Mouse (Mus musculus) left cerebral cortex, postnatal 25 days (tissue): Measurements from ENCODE around the gene Il1r1. TPM values are rescaled to one million over a fixed set of nuclear protein-coding genes. Genes with fewer than 3 reads are reported as not detected.

Source experiments
- DNase-seq, 2 experiments: peaks; one replicate each; pipeline ENCODE4 v3.0.0; 2022; ENCODE audit warnings: low spot score in 2 of 2, mixed read lengths in 1 of 2
- intact Hi-C: fragments of 180-260 bp; cut with DNase I; formaldehyde crosslinking; loops from one replicate; pipeline ENCODE4 v1.15.1; 2025
- total RNA-seq, 2 experiments: library from RNA; stranded (reverse); gene quantifications; 2 replicates each; pipeline ENCODE4 v1.2.3; 2021

Gene Il1r1
- total RNA-seq, 2 experiments from 2014 or later, result 2.3 to 3.0 TPM

DNA sequence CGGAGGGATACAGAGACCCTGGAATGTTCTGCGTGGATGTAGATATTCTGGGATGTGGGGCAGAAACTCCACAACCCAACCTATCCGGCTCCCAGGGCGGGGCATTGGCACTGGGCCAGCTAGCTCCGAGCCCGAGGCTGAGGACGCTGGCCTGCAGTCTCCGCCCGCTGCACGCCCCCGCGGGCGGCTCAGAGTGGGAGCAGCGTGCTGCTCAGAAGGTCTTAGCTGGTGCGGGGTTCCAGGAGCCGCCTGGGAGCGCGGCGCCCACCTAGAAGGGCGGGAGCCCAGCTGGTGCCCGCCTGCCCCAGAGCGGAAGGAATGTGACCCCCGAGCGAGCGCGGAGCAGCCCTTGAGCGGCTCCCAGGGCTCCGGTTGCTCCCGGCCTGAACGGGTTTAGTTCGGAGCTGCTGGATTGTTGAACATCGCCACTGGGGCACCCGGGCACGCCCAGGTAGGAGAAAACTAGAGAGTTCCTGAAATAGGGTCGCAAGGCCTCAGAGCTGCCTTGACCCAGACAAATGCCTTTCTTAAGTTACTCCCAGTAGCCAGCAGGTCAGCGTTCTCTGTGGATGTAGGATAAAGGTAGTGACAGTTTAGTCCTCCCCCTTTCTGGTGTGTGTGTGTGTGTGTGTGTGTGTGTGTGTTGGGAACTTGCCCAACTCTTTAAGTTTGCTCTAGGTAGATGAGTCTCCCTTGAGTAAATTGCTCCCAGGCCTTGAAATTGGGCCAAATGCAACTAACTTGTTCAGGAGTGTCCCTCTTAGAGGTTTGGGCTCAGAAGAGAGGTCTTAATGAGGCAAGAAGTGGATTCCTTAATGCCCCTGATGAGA is 41.8 kb downstream of the Il1r1 start:
- intact Hi-C loops, result loop anchor here (5.0 kb wide), 1 partner anchor 149 kb away; no protein-coding TSS in a partner anchor
- peak; percentile 59 to 65 for DNase-seq

DNA sequence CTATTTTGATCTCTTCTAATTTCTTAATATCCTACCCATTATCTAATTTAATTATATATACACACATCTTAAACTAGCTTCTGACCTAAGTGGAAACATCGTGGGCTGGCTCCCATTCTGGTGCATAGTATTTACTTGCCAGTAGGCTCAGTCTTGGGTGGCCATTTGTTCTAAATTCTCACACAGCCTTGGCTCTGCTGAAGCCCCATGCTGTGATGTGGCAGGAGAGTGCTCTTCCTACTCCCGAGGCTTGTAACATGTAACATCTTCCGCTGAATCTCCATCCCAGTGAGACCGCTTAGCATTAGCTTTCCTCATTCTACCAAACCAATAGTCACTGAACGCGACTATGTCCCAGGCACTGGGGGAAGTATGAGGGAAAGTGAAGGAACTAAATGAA is 43.0 kb downstream of the Il1r1 start:
- no peak for DNase-seq
- intact Hi-C loops, result loop anchor here (5.0 kb wide), 1 partner anchor 151 kb away; no protein-coding TSS in a partner anchor

DNA sequence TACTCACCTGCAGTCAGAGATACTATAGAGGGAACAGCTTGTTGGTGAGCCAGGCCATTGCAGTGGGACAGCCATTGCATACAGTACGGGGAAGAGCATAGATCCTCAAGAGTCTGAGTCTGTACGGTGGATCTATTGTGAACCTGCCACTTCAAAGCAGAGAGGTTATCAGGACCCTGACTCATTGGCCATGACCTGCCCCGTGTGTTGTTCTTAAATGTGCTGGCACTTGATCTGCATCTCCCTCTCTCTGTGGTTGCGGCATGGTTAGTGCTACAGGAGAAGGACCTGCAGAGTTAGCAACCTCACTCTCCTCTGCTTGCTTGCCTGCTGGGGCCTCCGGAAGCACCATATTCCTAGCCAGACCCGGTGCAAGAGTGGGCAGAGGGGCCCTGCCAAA is 43.7 kb downstream of the Il1r1 start:
- intact Hi-C loops, result loop anchor here (5.0 kb wide), 1 partner anchor 151 kb away; no protein-coding TSS in a partner anchor

DNA sequence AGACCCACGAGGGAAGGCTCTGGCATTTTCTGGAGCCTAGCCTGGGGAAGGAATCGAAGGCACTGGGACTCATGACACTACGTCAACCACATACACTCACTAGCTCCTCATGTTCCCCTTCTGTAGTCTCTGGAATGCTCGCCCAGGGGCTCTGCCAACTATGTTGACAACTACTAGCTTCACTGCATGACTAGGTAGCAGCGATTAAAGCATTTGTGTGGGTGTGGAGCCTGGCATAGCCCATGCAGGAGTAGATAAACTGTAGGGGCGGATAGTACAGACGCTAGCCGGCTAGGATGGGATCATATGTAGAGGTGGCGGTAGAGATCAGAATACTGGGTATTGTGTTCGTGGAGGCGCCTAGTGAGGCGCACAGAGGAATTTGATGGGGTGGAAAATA is 45.5 kb downstream of the Il1r1 start:
- intact Hi-C loops, result no loop called here
- DNase-seq, result peak in 1 of 2 experiments; percentile 26

More for the DNA sequence above, 43.7 kb downstream of the Il1r1 start:
- no peak for DNase-seq

- intact Hi-C loops, result no loop called here
These were observed 46.2 kb downstream of the Il1r1 start for GRCm38 (mm10) chr1:40271052-40271451.

GRCm38 (mm10) chr1:40271486-40272055 is 46.7 kb downstream of the Il1r1 start:
- intact Hi-C loops, result no loop called here
- DNase-seq, result no peak

More at GRCm38 (mm10) chr1:40271052-40271451, 46.2 kb downstream of the Il1r1 start:
- DNase-seq, result no peak

GRCm38 (mm10) chr1:40272204-40272603 is 47.3 kb downstream of the Il1r1 start:
- intact Hi-C loops, result no loop called here
- no peak for DNase-seq

DNA sequence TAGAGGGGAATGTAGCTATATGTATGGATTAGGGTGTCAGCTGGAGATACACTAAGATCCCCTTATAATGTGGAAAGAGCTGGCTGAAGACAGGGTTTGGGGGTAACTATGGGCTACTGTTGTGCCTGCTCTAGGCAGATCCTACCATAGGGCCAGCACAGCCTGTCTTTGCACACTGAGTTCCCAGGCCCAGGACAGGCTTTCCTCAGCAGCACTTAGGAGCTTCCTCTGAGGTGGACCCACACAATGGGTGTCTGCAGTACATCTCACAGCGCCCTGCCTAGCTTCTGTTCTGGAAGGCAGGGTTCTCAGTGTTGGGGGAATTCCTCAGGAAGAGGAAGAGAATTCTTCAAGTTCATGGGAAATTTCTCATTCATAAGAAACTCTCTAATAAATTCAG is 48.6 kb downstream of the Il1r1 start:
- no peak for DNase-seq
- intact Hi-C loops, result no loop called here

GRCm38 (mm10) chr1:40275285-40276013 is 50.6 kb downstream of the Il1r1 start:
- intact Hi-C loops, result no loop called here
- no peak for DNase-seq

GRCm38 (mm10) chr1:40277944-40278343 is 53.1 kb downstream of the Il1r1 start:
- DNase-seq, result no peak
- intact Hi-C loops, result no loop called here

GRCm38 (mm10) chr1:40278720-40279119 is 53.8 kb downstream of the Il1r1 start:
- no peak for DNase-seq
- intact Hi-C loops, result no loop called here

- DNase-seq, result no peak
- intact Hi-C loops, result no loop called here
These were observed 54.4 kb downstream of the Il1r1 start for GRCm38 (mm10) chr1:40279182-40279743.

GRCm38 (mm10) chr1:40281950-40282349 is 57.1 kb downstream of the Il1r1 start:
- intact Hi-C loops, result no loop called here
- DNase-seq, result no peak

GRCm38 (mm10) chr1:40282394-40282793 is 57.5 kb downstream of the Il1r1 start:
- no peak for DNase-seq
- intact Hi-C loops, result no loop called here

DNA sequence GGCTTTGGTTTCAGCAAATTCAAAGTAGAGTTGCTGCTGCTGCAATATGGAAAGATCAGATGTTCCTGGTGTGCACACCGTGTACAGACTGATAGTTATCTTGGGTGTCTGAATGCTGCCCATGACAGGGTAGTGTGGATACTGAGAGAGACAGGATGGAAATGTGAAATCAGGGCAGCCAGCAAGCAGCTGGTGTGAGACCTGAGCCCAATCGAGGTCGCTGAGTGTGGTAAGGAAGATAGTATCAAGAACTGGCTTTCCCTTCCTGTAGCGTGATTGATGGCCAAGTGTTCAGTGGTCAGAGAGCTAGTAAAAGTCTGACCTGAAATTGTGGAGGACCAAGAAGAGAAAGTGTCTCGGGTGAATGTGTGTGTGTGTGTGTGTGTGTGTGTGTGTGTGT is 59.1 kb downstream of the Il1r1 start:
- intact Hi-C loops, result no loop called here
- no peak for DNase-seq

DNA sequence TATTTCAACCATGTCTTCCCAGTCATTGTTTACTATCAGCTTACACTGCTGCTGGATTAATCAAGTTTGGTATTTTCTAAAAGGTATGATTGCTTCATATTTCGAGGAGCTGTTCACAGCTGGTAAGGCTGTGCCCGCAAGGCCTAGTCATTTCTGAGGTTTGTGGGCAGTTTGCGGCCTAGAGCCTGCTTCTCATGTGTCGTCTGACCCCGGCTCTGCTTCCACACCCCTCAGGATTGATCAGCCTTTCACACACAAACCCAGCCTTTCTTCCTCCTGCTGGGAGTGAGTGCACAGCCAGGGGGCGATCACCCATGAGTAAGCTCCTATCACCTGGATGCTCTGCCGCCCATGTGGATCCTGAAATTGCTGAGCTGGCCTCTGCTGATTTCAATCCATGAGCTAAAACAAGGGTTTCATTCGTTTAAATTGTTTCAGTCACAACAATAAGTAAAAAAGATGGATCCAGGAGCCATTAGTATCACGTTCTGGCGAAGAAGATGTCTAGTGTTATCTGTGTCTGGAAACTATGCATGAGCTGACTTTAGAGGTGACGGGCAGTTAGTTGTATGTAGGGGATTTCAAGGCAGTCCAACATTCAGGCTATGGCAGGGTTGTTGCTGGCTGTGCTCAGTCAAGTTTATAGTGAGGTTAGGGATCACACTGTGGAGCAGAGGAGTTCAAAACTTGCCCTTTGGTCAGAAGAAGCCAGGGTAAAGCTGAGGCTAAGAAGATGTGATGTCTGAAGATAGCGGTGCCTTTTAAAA is 65.8 kb downstream of the Il1r1 start:
- intact Hi-C loops, result no loop called here
- no peak for DNase-seq

GRCm38 (mm10) chr1:40292231-40292630 is 67.4 kb downstream of the Il1r1 start:
- intact Hi-C loops, result no loop called here
- no peak for DNase-seq

DNA sequence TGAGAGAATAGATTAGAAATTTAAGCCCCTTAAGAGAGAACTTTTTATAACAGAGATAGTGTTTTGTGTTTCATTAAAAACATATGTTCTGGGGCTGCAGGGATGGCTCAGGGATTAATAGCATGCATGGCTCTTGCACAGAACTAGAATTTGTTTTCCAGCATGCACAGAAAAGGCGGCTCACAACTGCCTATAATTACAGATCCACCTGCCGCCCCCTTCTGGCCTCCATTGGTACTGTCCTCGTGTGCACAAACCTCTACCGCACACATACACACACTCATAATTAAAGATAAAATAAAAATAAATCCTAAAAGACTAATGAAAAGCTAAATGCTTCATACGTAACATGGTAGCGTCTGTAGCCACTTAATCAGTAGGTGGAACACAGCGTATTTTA is 69.0 kb downstream of the Il1r1 start:
- no peak for DNase-seq
- intact Hi-C loops, result no loop called here

GRCm38 (mm10) chr1:40294824-40295223 is 69.9 kb downstream of the Il1r1 start:
- intact Hi-C loops, result no loop called here
- DNase-seq, result no peak
